Mouse (Mus musculus) adipose tissue, adult 10 weeks (tissue): Measurements from ENCODE around the gene Gm20924. TPM values are rescaled to one million over a fixed set of nuclear protein-coding genes. Genes with fewer than 3 reads are reported as not detected.

Experiments
- polyA plus RNA-seq: library from polyadenylated mRNA; stranded (reverse); fragments of 350-450 nt; fragmentation: Illumina TruSeq; extraction: RNeasy Lipid Tissue Mini Kit (QIAGEN cat#74804); gene quantifications from one replicate; pipeline ENCODE4 v1.2.3, GENCODE M21; 2014; ENCODE audit warnings: low read depth, low replicate concordance

Gene Gm20924
- not detected for polyA plus RNA-seq

GRCm38 (mm10) chrY:65207427-65207826 is at the start of gene Gm20924:
Gm20924 (minus strand) TSS chrY:65207527.

Other genes with a start within 250 kb of the Gm20924 start
- 0.71 TPM for gene Gm20736, start 170.2 kb upstream of the Gm20924 start, polyA plus RNA-seq